Mouse (Mus musculus): ENCODE measurements around the gene Inhbc. TPM values are rescaled to one million over a fixed set of nuclear protein-coding genes. Genes with fewer than 3 reads are reported as not detected.
"Not testable (repeated sequence)": the region's sequence is repeated elsewhere in the genome, so short reads cannot be mapped to it uniquely, and the experiment has no call there.

The Inhbc gene
- polyA plus RNA-seq, 1 experiment, result not detected

DNA sequence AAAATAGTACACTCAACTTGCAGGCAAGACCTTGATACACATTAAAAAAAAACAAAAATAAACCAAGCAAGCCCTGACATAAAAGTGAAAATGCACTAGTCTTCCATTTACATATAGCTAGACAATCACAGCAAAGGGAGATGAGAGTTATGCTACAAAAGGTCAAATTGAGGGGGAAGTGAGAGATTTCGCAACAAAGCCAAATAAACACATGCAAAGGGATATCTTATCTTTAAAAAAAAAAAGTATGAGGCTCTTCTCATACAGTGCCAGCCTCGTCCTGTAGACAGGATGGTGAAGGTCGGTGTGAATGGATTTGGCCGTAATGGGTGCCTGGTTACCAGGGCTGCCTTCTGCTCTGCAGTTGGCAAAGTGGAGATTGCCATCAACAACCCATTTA, 57.4 kb downstream of the Inhbc start:
- Histone ChIP-seq H3K4me1 (ENCODE audit: control insufficient read depth, insufficient read depth, insufficient read length) (no peaks in the 10 kb centered on the region), H3K4me3 (ENCODE audit: extremely low read depth, insufficient read depth, insufficient read length) (no peak overlapping the region), H3K27ac (ENCODE audit: insufficient read depth, low read length) (0 out of 2 replicates have a peak overlapping the region, but pooled peaks have one; percentile 5), H3K36me3 (ENCODE audit: control insufficient read depth, insufficient read depth, low read length) (peaks cover 7% of the 10 kb centered on the region), H3K27me3 (ENCODE audit: control insufficient read depth, insufficient read depth, low read length) (no peaks in the 10 kb centered on the region)
- DNase-seq (ENCODE audit: low read depth in 1 of 2, low spot score in 2 of 2), result no peak
- TF ChIP-seq CTCF (IDR thresholded peaks at IDR 0.05; ENCODE audit: extremely low read depth, insufficient read depth, insufficient read length, insufficient replicate concordance) (no peak), POLR2A (IDR thresholded peaks at IDR 0.05; ENCODE audit: low read depth, low read length) (no peak)
- 55% methylated on average over 4 of the region's 4 CpGs for WGBS

DNA sequence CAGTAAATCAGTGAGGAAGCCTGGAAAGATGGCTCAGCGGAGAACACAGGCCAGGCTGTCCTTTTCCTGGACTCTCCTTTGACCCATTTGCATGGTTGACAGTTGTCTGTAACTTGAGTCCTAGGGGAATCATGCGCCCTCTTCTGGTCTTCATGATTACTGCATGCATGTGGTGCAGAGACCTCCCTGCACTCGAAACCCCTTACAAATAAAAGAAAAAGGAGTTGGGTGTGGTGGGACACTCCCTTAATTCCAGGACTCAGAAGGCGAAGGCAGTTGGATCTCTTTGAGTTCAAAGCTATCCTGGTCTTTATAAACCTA, 57.9 kb downstream of the Inhbc start:
- WGBS, result 2% methylated on average over 4 of the region's 4 CpGs
- DNase-seq (ENCODE audit: low read depth in 1 of 2, low spot score in 2 of 2), result peak; percentile 76 to 80
- H3K4me3 ChIP-seq (ENCODE audit: extremely low read depth, insufficient read depth, insufficient read length), result peak overlapping the region; percentile 68; the same call in 1 of the 2 replicates
- peaks cover 8% of the 10 kb centered on the region for H3K36me3 ChIP-seq (ENCODE audit: control insufficient read depth, insufficient read depth, low read length)
- no peaks in the 10 kb centered on the region for H3K4me1 ChIP-seq (ENCODE audit: control insufficient read depth, insufficient read depth, insufficient read length)
- peak overlapping the region; percentile 67 for H3K27ac ChIP-seq (ENCODE audit: insufficient read depth, low read length)
- TF ChIP-seq CTCF (IDR thresholded peaks at IDR 0.05; ENCODE audit: extremely low read depth, insufficient read depth, insufficient read length, insufficient replicate concordance) (peak; percentile 54; the same call in 1 of the 2 replicates), POLR2A (IDR thresholded peaks at IDR 0.05; ENCODE audit: low read depth, low read length) (no peak)
- no peaks in the 10 kb centered on the region for H3K27me3 ChIP-seq (ENCODE audit: control insufficient read depth, insufficient read depth, low read length)

DNA sequence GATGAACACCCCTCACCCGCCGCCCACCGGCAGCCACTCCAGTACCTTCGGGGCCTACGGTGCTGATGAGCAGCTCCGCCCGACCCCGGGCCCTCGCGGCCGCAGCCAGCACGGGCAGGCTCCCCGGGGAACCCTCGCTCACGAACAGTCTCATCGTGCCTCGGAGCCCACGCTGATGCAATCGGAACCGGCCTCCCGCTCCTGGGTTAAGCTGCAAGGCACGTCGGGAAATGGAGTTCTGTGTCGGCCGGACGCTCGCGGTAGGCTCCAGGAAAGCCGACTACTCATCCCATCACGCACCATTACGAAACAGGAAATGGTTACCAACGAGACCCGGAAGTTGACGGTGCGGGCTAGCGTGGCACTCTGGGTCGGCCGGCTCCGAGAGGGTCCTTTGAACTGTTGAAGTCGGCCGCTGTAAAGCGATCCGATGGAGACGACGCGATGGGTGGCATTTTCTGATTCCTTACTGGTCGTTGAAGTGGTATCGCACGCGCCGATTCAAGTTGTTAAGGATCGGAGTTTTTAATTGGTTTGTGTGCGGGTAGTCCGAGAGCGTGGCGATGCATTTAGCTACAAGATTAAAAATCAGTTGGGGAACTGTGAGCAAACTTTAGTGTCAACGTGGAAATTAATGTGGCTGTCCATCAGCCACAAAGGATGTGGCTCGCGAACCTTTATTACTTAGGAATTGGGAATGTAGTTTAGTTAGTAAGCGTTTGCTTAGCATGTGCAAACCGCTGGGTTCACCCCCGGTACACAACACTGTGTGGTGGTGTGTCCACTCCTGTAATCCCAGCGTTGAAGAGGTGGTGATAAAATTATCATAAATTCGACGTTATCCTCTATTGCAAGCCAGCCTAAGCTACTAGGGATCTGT, 58.5 kb downstream of the Inhbc start, which contains the start of gene Mars:
TSS of gene Mars (minus strand) at position 311 of the 880 bp plus-strand sequence.
- peak; percentile 89 to 93 for DNase-seq (ENCODE audit: low read depth in 1 of 2, low spot score in 2 of 2)
- no peak; the same call in none of the 2 replicates for TF ChIP-seq POLR2A (IDR thresholded peaks at IDR 0.05; ENCODE audit: low read depth, low read length)
- Histone ChIP-seq H3K36me3 (ENCODE audit: control insufficient read depth, insufficient read depth, low read length) (peaks cover 12% of the 10 kb centered on the region), H3K4me3 (ENCODE audit: extremely low read depth, insufficient read depth, insufficient read length) (peak within 1 kb of the TSS; percentile 68), H3K27me3 (ENCODE audit: control insufficient read depth, insufficient read depth, low read length) (no peaks in the 10 kb centered on the region), H3K4me1 (ENCODE audit: control insufficient read depth, insufficient read depth, insufficient read length) (no peaks in the 10 kb centered on the region), H3K27ac (ENCODE audit: insufficient read depth, low read length) (peak within 1 kb of the TSS; percentile 71)
- under 1% methylated on average over 65 of the region's 65 CpGs for WGBS

DNA sequence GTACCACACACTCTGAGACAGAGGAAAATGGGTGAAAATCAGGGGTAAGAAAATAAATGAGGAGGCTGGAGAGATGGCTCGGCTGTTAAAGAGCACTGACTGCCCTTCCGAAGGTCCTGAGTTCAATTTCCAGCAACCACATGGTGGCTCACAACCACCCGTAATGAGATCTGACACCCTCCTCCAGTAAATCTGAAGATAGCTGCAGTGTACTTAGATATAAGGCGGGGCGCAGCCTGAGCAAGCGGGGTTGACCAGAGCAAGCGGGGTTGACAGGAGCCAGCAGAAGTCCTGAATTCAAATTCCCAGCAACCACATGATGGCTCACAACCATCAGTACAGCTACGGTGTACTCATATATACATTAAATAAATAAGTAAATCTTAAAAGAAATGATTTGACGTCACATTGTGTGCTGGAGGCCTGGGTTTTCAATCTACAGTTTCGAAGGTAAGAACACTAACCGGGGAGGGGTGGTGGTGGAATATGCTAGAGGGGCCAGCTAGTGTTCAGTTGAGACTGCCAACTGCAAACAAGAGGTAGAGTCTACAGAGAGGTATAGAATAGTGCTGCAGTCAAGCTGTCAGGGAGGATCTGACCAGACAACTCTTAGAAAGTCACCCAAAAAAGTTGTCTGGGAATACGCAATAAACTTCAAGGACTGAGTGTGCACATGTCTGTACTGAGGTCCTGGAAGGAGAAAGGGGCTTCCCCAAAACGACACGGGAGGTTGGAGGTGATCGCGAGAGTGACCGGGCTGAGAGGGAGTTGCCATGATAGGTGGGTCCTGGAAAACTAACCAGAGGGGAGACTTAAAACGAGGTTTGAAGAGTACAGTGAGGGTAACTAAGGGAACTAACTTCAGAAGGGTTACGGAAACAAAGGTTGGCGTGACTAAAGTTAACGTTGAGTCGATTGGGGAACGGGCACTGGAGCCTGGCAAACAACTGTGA, 59.4 kb downstream of the Inhbc start:
- H3K4me3 ChIP-seq (ENCODE audit: extremely low read depth, insufficient read depth, insufficient read length), result peak overlapping the region; percentile 68
- peak overlapping the region; percentile 71 for H3K27ac ChIP-seq (ENCODE audit: insufficient read depth, low read length)
- no peak for TF ChIP-seq CTCF (IDR thresholded peaks at IDR 0.05; ENCODE audit: extremely low read depth, insufficient read depth, insufficient read length, insufficient replicate concordance)
- no peak for TF ChIP-seq POLR2A (IDR thresholded peaks at IDR 0.05; ENCODE audit: low read depth, low read length)
- peaks cover 20% of the 10 kb centered on the region for H3K36me3 ChIP-seq (ENCODE audit: control insufficient read depth, insufficient read depth, low read length)
- no peaks in the 10 kb centered on the region for H3K27me3 ChIP-seq (ENCODE audit: control insufficient read depth, insufficient read depth, low read length)
- no peaks in the 10 kb centered on the region for H3K4me1 ChIP-seq (ENCODE audit: control insufficient read depth, insufficient read depth, insufficient read length)
- WGBS, result 35% methylated on average over 23 of the region's 23 CpGs
- DNase-seq (ENCODE audit: low read depth in 1 of 2, low spot score in 2 of 2), result peak in 1 of 2 experiments; percentile 21

DNA sequence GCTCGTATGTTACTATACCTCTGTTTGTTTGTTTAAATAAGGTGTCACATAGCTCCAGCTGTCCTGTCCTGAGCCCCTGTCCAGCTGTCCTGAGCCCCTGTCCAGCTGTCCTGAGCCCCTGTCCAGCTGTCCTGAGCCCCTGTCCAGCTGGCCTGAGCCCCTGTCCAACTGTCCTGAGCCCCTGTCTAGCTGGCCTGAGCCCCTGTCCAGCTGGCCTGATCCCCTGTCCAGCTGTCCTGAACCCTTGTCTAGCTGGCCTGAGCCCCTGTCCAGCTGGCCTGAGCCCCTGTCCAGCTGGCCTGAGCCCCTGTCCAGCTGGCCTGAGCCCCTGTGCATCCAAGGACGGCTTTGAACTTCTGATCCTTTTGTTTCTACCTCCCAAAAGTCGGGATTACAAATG, 61.1 kb downstream of the Inhbc start:
- not testable (repeated sequence) for H3K4me1 ChIP-seq (ENCODE audit: control insufficient read depth, insufficient read depth, insufficient read length); H3K27me3 ChIP-seq (ENCODE audit: control insufficient read depth, insufficient read depth, low read length); H3K27ac ChIP-seq (ENCODE audit: insufficient read depth, low read length); H3K4me3 ChIP-seq (ENCODE audit: extremely low read depth, insufficient read depth, insufficient read length); DNase-seq (ENCODE audit: low read depth in 1 of 2, low spot score in 2 of 2)
- WGBS, result 90% methylated on average over 3 of the region's 3 CpGs
- peaks cover 32% of the 10 kb centered on the region for H3K36me3 ChIP-seq (ENCODE audit: control insufficient read depth, insufficient read depth, low read length)

Other genes starting within 250 kb of the Inhbc start
- 48.7 and 57.4 TPM in 2 replicates for gene Os9, start 249.3 kb downstream of the Inhbc start, polyA plus RNA-seq (2012; rRNA removed)
- 284 and 346 TPM in 2 replicates for gene B4galnt1, start 205.2 kb downstream of the Inhbc start, polyA plus RNA-seq (2012; rRNA removed)
- gene Slc26a10, start 189.8 kb downstream of the Inhbc start, polyA plus RNA-seq (2012; rRNA removed), result 0.94 and 1.1 TPM in 2 replicates
- gene Arhgef25, start 180.3 kb downstream of the Inhbc start, polyA plus RNA-seq (2012; rRNA removed), result 8.5 and 9.2 TPM in 2 replicates
- 67.9 and 83.7 TPM in 2 replicates for gene Dtx3, start 174.7 kb downstream of the Inhbc start, polyA plus RNA-seq (2012; rRNA removed)
- gene Pip4k2c, start 158.8 kb downstream of the Inhbc start, polyA plus RNA-seq (2012; rRNA removed), result 22.2 and 24.3 TPM in 2 replicates
- 0.41 and 0.72 TPM in 2 replicates for gene Kif5a, start 107.1 kb downstream of the Inhbc start, polyA plus RNA-seq (2012; rRNA removed)
- gene Dctn2, start 104.1 kb downstream of the Inhbc start, polyA plus RNA-seq (2012; rRNA removed), result 94.8 and 101 TPM in 2 replicates
- gene Mbd6, start 81.4 kb downstream of the Inhbc start, polyA plus RNA-seq (2012; rRNA removed), result 55.8 and 68.0 TPM in 2 replicates
- gene Mars, start 58.6 kb downstream of the Inhbc start, polyA plus RNA-seq (2012; rRNA removed), result 33.2 and 40.2 TPM in 2 replicates
- gene Arhgap9, start 48.5 kb downstream of the Inhbc start, polyA plus RNA-seq (2012; rRNA removed), result 72.7 and 87.2 TPM in 2 replicates
- gene Gli1, start 28.5 kb downstream of the Inhbc start, polyA plus RNA-seq (2012; rRNA removed), result 0.42 and 0.74 TPM in 2 replicates
- gene Inhbe, start 16.0 kb downstream of the Inhbc start, polyA plus RNA-seq (2012; rRNA removed), result not detected in 2 replicates
- gene R3hdm2, start 9.9 kb upstream of the Inhbc start, polyA plus RNA-seq (2012; rRNA removed), result 67.2 and 67.6 TPM in 2 replicates
- 2.0 and 2.2 TPM in 2 replicates for gene Stac3, start 131.3 kb upstream of the Inhbc start, polyA plus RNA-seq (2012; rRNA removed)
- gene Ndufa4l2, start 144.5 kb upstream of the Inhbc start, polyA plus RNA-seq (2012; rRNA removed), result 6.9 and 12.2 TPM in 2 replicates
- 99.9 and 133 TPM in 2 replicates for gene Shmt2, start 152.0 kb upstream of the Inhbc start, polyA plus RNA-seq (2012; rRNA removed)
- not detected in 2 replicates for gene Nxph4, start 164.1 kb upstream of the Inhbc start, polyA plus RNA-seq (2012; rRNA removed)